Mouse (Mus musculus): ENCODE measurements at regions not wholly inside any gene's neighbourhood (a gene's known extent, or its start where the extent isn't known, plus 50 kb on each side); places are given as distances from the start of the nearest gene placed in this dataset.

DNA sequence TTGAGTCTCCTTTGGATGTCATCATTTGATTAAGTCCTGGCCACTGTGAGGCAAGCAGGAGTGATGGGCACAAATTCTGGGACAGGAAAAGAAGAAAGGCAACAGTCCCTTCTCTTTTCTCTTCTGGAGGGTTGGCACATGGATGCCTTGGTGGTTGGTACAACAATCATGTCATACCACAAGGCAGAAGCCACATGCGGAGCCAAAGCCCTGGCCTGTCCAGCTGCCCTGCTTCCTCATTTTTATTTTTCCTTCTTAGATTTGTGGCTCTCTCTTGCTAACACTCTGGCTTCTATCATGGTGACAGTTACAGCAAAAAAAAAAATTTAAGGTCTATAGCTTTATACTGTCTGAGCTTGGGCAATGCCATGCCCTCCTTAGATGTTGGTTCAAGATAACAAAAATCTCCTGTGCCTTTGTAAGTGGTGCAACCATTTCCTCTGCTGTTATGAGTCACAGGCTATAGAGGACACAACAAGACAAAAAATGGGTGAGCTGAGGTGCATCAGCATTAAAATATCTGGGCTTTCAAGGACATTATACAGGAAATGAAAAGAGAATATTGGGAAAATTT, 158.2 kb downstream of the Evx1 start:
- CTCF ChIA-PET = interaction anchor here in 2 of 4 experiments (0.6 kb wide), 2 partner anchors 216 to 673 kb away, joined by 3 read pairs; no protein-coding TSS in a partner anchor
- POLR2A ChIA-PET = interaction anchor here in 1 of 4 experiments (0.8 to 3.2 kb wide), 3 partner anchors 9 to 11 kb away, joined by 3 to 14 read pairs (median 4); no protein-coding TSS in a partner anchor

DNA sequence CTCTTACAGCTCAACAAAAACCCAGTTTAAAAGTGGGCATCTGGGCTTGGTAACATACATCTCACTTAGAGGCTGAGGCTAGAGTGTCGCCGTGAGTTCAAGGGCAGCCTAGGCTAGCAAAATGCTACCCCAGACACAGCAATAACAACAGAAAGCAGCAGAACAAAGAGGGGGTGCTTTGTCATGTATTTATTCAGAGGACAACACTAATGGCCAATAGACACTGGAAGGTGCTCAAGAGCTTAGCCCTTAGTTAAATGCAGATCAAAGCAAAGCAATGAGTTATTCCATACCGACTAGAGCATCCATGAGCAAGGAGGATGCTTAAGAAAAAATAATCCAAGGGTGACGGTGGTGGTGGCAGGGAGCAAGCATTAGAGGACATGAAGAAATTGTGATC, 158.7 kb downstream of the Evx1 start:
- CTCF ChIA-PET = no interaction called here
- POLR2A ChIA-PET = interaction anchor here in 2 of 4 experiments (0.8 to 3.2 kb wide), 3 partner anchors 10 to 11 kb away, joined by 3 to 14 read pairs (median 4); no protein-coding TSS in a partner anchor

DNA sequence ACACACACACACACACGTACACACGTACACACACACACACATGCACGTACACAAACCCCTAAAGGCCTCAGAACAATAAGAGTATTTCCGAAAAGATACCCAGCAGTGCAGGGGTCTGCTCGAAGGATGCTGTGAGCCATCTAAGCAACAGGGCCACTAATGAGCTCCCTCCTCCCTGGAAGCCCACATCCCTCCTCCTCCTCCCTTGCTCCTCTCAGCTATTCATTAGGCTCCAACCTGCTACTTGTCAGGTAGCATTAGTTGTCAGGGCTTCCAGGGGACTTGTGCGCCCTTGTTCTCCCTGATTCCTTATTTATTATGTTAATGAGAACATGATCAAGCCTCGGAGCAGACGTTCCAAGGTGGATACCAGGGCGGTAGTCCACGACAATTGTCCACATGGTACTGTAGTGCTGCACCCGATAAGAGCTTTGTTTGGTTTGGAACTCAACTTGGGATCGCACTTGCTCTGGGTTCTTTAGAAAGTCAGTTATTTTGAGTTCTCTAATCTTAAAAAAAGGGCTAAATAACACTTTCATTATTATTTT, 159.8 kb downstream of the Evx1 start:
- POLR2A ChIA-PET = interaction anchor here in 2 of 4 experiments (0.9 to 3.2 kb wide), 6 partner anchors 9 to 241 kb away, joined by 3 to 14 read pairs (median 3); partner anchors contain the start of gene Tax1bp1 (in 1 of the 2)
- CTCF ChIA-PET = interaction anchor here in 1 of 4 experiments (1.1 kb wide), 1 partner anchor 17 kb away, joined by 4 read pairs; no protein-coding TSS in a partner anchor

DNA sequence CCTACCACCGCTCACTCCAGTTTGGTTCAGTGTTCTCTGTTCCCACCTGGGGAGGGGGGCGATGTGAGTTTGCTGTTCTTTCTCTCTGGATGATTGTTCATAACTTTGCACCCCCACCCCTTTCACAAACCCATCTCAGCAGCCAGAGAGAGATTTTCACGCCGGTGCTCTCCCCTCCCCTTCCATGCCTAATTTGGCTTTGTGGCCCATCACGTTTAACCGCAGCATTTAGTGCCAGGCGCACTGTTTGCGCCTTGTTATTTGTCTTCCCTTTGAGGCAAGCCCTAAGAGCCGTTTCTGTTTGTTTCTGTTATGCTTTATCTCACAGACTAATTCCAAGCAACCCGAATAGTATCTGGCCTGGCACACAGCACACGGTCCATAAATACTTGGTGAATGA, 160.6 kb downstream of the Evx1 start:
- ChIA-PET CTCF (interaction anchor here in 1 of 4 experiments (1.1 kb wide), 1 partner anchor 16 kb away, joined by 4 read pairs; no protein-coding TSS in a partner anchor), POLR2A (interaction anchor here in 1 of 4 experiments (3.2 kb wide), 1 partner anchor 9 kb away, joined by 14 read pairs; no protein-coding TSS in a partner anchor)

DNA sequence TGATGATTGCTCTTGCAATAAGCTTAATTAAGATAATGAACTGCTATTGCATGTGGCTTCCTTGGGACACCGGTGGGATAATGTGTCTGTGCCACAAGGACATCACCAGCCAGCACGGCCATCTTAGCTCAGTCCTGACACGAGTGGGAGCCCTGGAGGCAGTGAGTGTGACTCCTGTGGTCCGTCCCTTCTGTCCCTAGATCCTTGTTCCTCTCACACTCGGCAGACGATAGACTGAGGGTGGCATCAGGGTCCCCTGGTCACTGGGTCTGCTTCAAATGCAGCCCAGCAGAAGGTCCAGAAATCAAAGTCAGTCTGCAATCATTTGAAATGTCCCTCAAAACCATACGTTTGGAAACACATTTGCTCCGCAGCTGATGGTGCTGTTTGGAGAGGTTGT, 162.4 kb downstream of the Evx1 start:
- ChIA-PET CTCF (interaction anchor here in 3 of 4 experiments (0.6 to 0.9 kb wide), 3 partner anchors 14 to 318 kb away, joined by 3 read pairs; no protein-coding TSS in a partner anchor), POLR2A (interaction anchor here in 2 of 4 experiments (0.6 kb wide), 2 partner anchors 18 to 363 kb away, joined by 4 to 7 read pairs; no protein-coding TSS in a partner anchor)

DNA sequence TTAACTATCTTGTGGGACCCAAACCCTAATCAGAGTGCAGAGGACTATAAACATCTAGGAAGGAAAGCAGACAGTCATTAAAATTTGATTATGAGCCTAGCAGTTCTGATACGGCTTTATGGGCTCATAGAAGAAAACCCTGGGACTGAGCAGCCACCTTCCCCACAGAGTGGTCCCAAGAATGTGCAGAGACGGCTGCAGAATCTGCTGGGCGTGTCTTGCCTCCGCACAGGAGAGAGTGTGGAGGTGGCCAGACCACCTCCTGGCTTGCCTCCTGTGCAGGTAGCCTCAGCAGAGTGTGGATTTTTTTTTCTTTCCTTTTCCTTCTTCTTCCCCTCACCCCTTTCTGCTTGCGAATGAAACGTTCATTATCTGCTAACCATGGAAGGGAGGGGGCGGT, 163.3 kb downstream of the Hibadh start:
- CTCF ChIA-PET = interaction anchor here in 2 of 4 experiments (0.8 to 1.5 kb wide), 2 partner anchors 13 kb away, joined by 3 to 5 read pairs; no protein-coding TSS in a partner anchor
- POLR2A ChIA-PET = no interaction called here

DNA sequence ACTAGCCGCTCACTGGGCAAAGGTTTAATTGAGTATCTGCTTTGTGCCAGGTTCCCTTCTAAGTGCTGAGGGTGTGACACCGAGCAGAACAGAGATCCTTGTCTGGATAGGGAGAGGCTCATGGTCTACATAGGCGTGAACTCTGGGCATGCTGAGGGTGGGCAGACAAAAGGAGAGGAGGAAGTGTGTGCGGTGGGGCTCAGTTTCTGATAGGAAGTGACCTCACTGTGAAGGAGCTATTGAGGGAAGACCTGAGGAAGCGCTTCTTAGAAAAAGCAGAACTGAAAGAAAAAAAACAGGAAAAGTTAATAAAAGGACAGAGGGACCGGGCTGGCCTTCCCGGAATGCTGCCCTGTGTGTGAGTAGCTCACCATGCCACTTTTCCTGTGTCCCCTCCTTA, 162.8 kb downstream of the Hibadh start:
- CTCF ChIA-PET = interaction anchor here in 3 of 4 experiments (0.8 to 2.3 kb wide), 3 partner anchors 13 kb away, joined by 3 to 9 read pairs (median 5); no protein-coding TSS in a partner anchor
- POLR2A ChIA-PET = no interaction called here

DNA sequence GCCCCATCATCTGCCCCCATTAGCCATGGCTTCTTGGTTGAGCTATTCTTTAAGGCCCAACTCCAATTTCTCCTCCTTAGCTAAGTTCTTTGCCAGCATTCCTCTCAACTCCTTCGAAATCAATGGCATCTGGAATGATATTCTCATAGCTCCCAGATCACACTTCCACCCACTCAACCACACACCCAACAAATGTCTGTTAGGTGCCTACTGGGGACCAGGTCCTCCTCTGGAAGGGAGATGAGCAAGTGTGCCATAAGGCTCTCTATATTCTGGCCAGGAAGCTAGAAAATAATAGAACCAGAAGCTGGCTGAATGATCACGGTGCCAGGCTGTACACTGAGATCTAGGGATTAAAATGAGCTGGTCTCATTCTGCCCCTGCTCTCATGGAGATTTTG, 161.6 kb downstream of the Hibadh start:
- POLR2A ChIA-PET = interaction anchor here in 1 of 4 experiments (0.9 kb wide), 1 partner anchor 31 kb away, joined by 3 read pairs; no protein-coding TSS in a partner anchor
- CTCF ChIA-PET = interaction anchor here in 2 of 4 experiments (0.9 to 2.3 kb wide), 3 partner anchors 12 kb away, joined by 3 to 9 read pairs (median 5); no protein-coding TSS in a partner anchor

DNA sequence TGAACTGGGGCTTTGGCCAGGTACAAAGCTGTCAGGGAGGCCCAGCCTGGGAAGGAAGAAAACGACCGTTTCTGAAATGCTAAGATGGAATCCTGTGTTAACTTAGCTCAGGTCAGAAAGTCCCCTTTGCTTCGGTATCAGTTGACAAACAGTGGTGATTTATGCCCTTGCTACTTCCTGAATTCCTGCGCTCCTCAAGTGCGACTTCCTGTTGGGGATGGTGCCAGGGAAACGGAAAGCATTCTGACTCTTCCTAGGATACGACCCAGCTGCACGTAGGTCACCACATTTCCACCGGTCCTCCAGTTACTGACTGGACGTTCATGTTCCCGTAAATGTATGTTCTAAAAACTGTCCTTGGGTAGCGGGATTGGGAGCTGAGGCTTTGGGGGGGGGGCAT, 161.0 kb downstream of the Hibadh start:
- ChIA-PET POLR2A (interaction anchor here in 1 of 4 experiments (0.9 kb wide), 1 partner anchor 32 kb away, joined by 3 read pairs; no protein-coding TSS in a partner anchor), CTCF (interaction anchor here in 2 of 4 experiments (0.9 to 2.3 kb wide), 2 partner anchors 11 kb away, joined by 5 to 9 read pairs; no protein-coding TSS in a partner anchor)

DNA sequence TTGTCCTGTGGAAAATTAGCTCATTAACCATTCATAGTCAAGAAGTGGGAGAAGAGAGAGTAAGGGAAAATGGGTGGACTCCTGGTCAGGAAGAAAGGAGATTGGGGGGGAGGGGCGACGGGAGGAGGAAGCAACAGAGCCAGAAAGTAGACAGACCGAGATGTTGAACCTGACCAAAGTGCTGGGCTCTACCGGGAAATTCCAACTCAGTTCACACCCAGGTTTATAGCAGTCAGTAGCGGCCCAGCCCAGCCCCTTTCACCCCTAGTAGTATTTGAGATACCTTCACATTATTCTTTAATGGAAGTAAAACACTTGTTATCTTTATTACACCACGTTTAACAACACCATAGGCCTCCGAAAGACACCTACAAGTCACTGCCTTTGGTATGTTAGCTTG, 158.2 kb downstream of the Hibadh start:
- POLR2A ChIA-PET = interaction anchor here in 2 of 4 experiments (0.9 to 2.3 kb wide), 3 partner anchors 10 to 51 kb away, joined by 3 to 14 read pairs (median 3); no protein-coding TSS in a partner anchor
- CTCF ChIA-PET = no interaction called here

DNA sequence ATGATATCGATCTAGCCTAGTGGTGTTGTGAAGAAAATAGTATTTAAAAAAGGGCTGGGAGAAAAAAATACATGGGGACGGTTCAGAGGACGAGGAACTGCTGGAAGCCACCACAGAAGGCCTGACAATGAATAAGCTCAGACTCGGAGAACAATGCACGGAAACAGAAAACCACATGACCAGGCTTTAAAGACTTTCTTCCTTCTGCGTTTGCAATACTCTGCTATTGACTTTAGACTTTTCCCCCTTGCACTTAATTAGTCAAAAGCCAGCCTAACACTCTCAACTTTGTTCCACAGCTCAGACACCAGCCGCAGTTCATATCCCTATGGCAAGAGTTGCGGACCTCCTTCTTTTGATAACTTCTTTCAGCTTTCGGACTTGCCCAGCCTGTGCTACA, 154.0 kb downstream of the Hibadh start:
- CTCF ChIA-PET = interaction anchor here in 1 of 4 experiments (0.6 kb wide), 1 partner anchor 62 kb away, joined by 4 read pairs; no protein-coding TSS in a partner anchor
- POLR2A ChIA-PET = interaction anchor here in 1 of 4 experiments (0.5 kb wide), 1 partner anchor 1521 kb away, joined by 3 read pairs; no protein-coding TSS in a partner anchor

DNA sequence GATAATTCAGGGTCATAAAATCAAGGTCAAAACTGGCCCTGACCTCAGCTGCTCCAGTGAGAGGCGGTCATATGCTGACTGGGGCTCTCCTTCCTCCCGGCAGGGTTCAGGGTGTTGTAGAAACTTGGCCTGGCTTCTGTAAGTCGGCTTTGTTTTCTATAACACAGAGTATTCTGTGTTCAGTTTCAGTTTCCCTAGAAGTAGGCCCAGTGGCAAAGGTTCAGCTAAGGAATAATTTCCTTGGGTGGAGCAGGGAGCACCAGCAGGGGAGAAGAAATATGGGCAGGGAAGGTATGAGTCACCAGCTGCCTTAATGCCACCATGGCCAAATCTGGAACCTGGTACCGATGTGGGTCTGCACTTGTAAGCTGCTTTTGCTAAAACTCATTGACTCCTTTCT, 153.5 kb downstream of the Hibadh start:
- ChIA-PET CTCF (no interaction called here), POLR2A (interaction anchor here in 1 of 4 experiments (0.5 kb wide), 1 partner anchor 1522 kb away, joined by 3 read pairs; no protein-coding TSS in a partner anchor)

DNA sequence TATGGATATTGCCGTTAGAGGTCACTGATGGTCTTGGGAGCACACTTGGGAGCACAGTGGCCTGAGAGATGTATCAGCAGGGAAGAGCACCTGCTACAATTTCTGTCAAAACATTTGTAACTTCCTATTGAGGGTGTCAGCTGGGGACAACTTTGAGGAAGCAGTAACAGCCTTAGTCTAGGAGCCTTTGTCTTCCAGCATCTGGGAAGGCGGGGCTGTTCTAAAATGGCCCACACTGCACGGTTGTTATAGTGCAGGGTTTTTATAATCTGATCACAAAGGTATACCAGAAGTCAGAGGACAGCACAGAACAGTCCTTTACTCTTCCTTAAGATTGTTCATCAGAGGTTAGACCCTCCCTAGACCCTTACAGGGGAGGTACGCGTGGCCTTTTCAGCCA, 152.3 kb downstream of the Hibadh start:
- POLR2A ChIA-PET = interaction anchor here in 1 of 4 experiments (0.7 kb wide), 1 partner anchor 131 kb away, joined by 10 read pairs; no protein-coding TSS in a partner anchor
- CTCF ChIA-PET = no interaction called here

DNA sequence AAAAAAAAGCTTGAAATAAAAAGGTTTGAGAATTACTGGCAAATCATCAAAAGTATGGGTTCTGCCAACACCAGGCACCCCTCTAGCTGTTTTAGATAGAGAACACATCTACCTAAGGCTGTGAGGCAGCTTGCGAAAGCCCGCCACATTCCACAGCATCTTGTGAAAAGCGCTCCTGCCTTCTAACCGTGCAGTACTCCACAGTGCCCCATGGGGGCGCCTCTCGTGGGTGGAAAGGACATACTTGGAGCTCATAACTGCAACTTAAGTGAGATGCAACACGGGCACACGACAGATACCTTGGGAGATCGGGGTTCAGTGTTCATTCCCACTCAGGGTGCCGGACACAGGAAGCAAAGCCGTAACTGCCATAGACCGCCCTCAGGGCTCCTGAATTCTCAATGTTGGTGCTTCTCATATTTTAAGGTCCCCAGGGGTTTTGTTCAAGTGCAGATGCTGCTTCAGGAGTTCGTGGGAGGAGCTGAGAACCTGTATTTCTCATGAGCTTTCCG, 149.9 kb downstream of the Hibadh start:
- CTCF ChIA-PET = interaction anchor here (0.6 to 1.5 kb wide), 29 partner anchors 9 to 660 kb away, joined by 3 to 9 read pairs (median 3); partner anchors contain the start of genes Hibadh (in 1 of the 4), Hoxa10 (in 1 of the 4), Hoxa13 (in 1 of the 4) and Tax1bp1 (in 1 of the 4)
- POLR2A ChIA-PET = interaction anchor here in 1 of 4 experiments (0.9 to 1.8 kb wide), 3 partner anchors 16 to 17 kb away, joined by 3 to 4 read pairs (median 3); no protein-coding TSS in a partner anchor

DNA sequence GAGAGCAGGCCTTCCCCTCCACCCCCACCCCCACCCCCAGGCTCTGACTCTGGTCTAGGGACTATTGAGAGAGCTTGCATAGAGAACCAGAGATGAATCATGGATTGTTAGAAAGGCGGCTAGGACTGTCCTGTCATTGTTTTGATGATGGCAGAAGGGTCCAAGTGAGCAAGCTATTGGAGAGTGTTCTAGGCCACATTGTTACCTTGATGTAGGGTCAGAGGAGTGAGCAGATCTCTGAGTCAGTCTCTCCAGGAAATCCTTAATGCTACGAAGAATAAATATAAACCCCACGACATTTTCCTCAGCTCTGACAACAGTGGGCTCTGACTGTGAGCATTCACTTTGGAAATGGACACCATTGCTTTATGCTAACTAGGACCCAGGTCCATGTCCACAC, 144.9 kb downstream of the Hibadh start:
- ChIA-PET CTCF (no interaction called here), POLR2A (no interaction called here)

DNA sequence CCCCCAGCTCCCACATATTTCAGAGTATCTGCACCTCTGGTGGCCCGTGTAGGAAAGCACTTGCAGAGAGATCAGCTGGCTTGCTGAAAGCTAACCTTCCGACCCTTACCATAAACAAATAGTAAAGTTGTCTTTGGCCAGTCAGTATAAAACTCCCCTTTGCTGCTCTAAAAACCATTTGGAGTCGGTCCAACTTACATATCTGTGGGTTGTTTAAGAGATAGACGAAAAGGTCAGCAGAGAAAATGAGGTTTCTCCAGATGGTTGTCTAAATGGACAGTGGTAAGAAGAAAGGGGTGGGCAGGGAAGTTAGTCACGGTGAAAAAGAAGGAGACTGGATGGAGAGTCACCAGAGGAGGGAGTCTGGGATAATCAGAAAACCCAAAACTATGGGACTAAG, 144.3 kb downstream of the Hibadh start:
- ChIA-PET CTCF (interaction anchor here in 1 of 4 experiments (1.0 kb wide), 1 partner anchor 105 kb away, joined by 3 read pairs; no protein-coding TSS in a partner anchor), POLR2A (no interaction called here)

Data from embryonic stem cell, embryonic (primary cell).